Mouse (Mus musculus) limb, embryonic 10.5 days (tissue): ENCODE measurements around the gene Sncg. TPM values are rescaled to one million over a fixed set of nuclear protein-coding genes. Genes with fewer than 3 reads are reported as not detected.
"Not testable (repeated sequence)": the region's sequence is repeated elsewhere in the genome, so short reads cannot be mapped to it uniquely, and the experiment has no call there.

Experiments
- DNase-seq: peaks from one replicate; pipeline ENCODE4 v3.0.0-alpha.2; 2017; ENCODE audit warnings: low spot score
- H3K27ac ChIP-seq: fragments of 300-500 bp; sonication (generic); 2 replicates; pipeline ENCODE4 v1.5.1; 2016; ENCODE audit warnings: mild to moderate bottlenecking
- H3K27me3 ChIP-seq: fragments of 300-500 bp; sonication (generic); 2 replicates; pipeline ENCODE4 v1.6.1; 2016; ENCODE audit warnings: low read depth, mild to moderate bottlenecking; ENCODE audit not compliant: poor library complexity, severe bottlenecking
- H3K36me3 ChIP-seq: fragments of 300-500 bp; sonication (generic); 2 replicates; pipeline ENCODE4 v1.6.1; 2016; ENCODE audit warnings: mild to moderate bottlenecking, moderate library complexity
- H3K4me1 ChIP-seq: fragments of 300-500 bp; sonication (generic); 2 replicates; pipeline ENCODE4 v1.6.1; 2016
- H3K4me3 ChIP-seq: fragments of 300-500 bp; sonication (generic); 2 replicates; pipeline ENCODE4 v1.5.1; 2016; ENCODE audit warnings: mild to moderate bottlenecking, moderate library complexity
- H3K9me3 ChIP-seq: fragments of 300-500 bp; sonication (generic); replicated peaks from 2 replicates; pipeline ENCODE4 v1.6.1; 2016; ENCODE audit warnings: mild to moderate bottlenecking
- WGBS: fragments of 180-500 bp; shearing (Covaris S2); methylation state at CpG from one replicate; pipeline ENCODE4 v1.1.7; 2016; 5-methylcytosine and 5-hydroxymethylcytosine counted together
- polyA plus RNA-seq: library from polyadenylated mRNA; unstranded; fragments of >200 nt; fragmentation: Nextera tagmentation; extraction: Ambion mirVana; gene quantifications from 2 replicates; pipeline ENCODE4 v1.2.1, GENCODE M21; 2016

The Sncg gene
- 2.0 and 3.8 TPM in 2 replicates for polyA plus RNA-seq

DNA sequence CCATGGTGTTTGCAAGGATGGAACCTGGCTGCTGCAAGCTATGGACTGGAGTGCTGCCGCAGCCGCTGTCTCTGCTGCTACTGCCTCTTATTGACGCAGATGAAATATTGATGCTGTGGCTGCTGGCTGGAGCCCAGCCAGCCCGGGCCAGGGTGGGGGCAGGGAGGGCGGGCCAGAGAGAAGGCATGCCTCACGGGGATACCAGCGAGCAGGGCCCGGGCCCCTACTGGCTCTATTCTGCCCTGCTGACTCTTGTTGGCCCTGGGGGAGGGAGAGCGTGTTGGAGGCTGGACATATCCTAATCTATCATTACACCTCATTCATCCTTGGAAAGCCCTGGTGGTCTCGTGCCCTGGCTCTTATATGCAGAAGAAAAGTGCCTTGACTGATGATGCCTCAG is at the start of gene Sncg:
TSS of gene Sncg (minus strand) at position 213 of the 400 bp plus-strand sequence.
- peaks cover 54% of the 10 kb centered on the region for H3K4me1 ChIP-seq
- peak within 1 kb of the TSS; percentile 85 for H3K27ac ChIP-seq
- H3K27me3 ChIP-seq = no peaks in the 10 kb centered on the region
- no peaks in the 10 kb centered on the region for H3K36me3 ChIP-seq
- no peaks in the 10 kb centered on the region for H3K9me3 ChIP-seq
- WGBS = 57% methylated on average over 10 of the region's 10 CpGs
- peak; percentile 43 for DNase-seq
- H3K4me3 ChIP-seq = peak within 1 kb of the TSS; percentile 21

DNA sequence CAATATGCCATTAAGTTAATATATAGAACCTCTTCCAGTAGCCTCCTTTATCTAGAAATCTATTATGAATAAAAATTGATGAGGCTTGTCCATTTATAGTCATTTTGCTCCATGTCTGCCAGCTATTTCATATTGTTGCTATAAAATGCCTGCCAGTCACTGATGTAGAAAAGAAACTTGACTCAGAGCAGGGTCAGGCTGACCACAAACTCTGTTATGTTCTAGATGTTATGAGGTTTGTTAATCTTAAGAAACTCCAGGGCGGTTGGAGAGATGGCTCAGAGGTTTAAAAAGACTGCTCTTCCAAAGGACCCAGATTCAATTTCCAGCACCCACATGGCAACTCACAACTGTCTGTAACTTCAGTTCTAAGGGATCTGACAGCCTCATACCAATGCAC is 46.5 kb upstream of the Sncg start:
- Histone ChIP-seq H3K4me3 (no peak overlapping the region), H3K36me3 (peaks cover 92% of the 10 kb centered on the region), H3K27me3 (no peaks in the 10 kb centered on the region), H3K9me3 (no peaks in the 10 kb centered on the region), H3K4me1 (no peaks in the 10 kb centered on the region), H3K27ac (no peak overlapping the region)
- DNase-seq = no peak
- 93% methylated on average over 1 of the region's 1 CpGs for WGBS

DNA sequence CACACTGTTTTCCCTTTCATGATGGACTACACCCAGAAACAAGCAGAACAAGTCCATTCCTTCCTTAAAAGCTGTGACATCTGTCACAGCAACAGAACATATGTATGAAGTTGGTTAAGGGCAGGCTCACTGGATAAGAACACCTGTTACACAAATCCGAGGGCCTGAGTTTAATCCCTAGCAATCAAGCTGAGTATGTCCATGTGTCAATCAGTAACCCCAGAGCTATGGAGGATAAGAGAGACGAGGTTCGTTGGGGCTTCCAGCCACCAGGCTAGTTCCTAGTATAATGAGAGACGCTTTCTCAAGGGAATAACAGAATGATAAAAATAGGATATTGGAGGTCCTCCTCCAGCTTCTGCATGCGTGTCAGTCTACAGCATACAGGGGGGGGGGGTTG is 42.9 kb upstream of the Sncg start:
- H3K4me3 ChIP-seq = no peak overlapping the region
- no peaks in the 10 kb centered on the region for H3K9me3 ChIP-seq
- H3K27me3 ChIP-seq = no peaks in the 10 kb centered on the region
- no peak for DNase-seq
- H3K36me3 ChIP-seq = peaks cover 92% of the 10 kb centered on the region
- no peak overlapping the region for H3K27ac ChIP-seq
- WGBS = 92% methylated on average over 5 of the region's 5 CpGs
- no peaks in the 10 kb centered on the region for H3K4me1 ChIP-seq

DNA sequence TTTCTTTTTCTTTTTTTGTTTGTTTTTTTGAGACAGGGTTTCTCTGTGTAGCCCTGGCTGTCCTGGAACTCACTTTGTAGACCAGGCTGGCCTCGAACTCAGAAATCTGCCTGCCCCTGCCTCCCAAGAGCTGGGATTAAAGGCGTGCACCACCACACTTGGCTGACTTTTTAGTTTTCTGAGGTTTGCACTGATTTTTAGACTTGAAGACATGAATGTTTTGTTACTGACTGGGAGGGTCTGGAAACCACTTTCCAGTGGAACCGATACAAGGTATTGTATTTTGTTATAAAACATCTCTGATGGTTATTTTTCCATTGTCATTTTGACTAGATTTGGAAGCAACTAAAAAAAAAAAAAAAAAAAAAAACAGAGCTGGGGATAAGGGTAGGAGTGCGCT is 42.4 kb upstream of the Sncg start:
- 95% methylated on average over 4 of the region's 4 CpGs for WGBS
- not testable (repeated sequence) for H3K27me3 ChIP-seq, DNase-seq, H3K9me3 ChIP-seq, H3K27ac ChIP-seq, H3K4me1 ChIP-seq, H3K4me3 ChIP-seq
- peaks cover 92% of the 10 kb centered on the region for H3K36me3 ChIP-seq

DNA sequence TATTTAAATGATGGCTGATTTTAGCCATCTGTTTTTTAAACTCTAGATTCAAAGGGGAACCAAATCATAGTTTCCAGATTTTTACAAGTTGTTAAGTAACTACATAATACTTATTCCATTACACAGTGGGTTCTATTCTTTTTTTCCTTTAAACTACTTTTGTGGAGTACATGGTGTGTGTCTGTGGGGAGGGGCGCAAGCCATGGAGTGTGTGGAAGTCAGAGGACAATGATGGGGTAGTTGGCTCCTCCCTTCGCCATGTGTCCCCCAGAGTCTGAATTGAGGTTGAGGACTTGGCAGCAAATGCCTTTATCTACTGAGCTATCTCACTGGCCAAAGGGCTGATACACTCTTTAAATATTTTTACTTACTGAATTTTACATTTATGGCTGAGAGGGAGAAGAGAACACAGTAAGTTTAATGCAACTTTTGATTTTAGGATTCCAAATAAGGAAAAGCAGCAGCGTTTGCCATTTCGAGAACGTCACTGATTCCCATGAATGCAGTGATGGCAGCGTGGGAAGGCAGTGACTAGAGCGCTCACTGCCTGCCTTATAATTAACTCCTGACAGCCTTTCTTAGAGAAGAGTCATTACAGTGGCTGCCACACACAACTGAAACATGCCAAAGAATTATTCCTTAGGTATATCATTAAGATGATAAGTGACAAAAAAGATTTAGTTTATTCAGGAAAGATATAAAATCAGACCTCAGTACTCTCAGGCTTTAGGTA is 37.7 kb upstream of the Sncg start:
- Histone ChIP-seq H3K27ac (no peak overlapping the region), H3K36me3 (peaks cover 93% of the 10 kb centered on the region), H3K27me3 (no peaks in the 10 kb centered on the region), H3K4me3 (no peak overlapping the region), H3K9me3 (no peaks in the 10 kb centered on the region), H3K4me1 (no peaks in the 10 kb centered on the region)
- WGBS = 92% methylated on average over 7 of the region's 7 CpGs
- DNase-seq = no peak

DNA sequence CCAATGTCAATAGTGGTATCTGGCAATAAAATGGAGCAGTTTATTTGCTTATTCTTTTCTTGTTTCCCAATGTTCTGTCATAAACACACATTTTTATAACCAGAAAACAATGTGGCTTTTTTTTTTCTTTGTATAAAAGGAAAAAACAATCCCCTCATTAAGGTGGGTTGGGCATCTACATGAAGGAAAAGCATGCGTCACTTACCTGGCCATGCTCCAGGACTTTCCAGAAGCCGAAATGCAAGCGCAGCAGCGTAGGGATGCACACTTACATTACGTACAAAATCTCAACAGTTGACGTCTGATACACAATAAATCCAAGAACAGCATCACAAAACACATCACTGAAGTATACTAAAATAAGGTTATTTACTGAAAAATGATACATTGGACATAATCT is 36.1 kb upstream of the Sncg start:
- DNase-seq = no peak
- 97% methylated on average over 6 of the region's 6 CpGs for WGBS
- Histone ChIP-seq H3K27ac (no peak overlapping the region), H3K9me3 (no peaks in the 10 kb centered on the region), H3K4me1 (no peaks in the 10 kb centered on the region), H3K36me3 (peaks cover 100% of the 10 kb centered on the region), H3K4me3 (no peak overlapping the region), H3K27me3 (no peaks in the 10 kb centered on the region)

DNA sequence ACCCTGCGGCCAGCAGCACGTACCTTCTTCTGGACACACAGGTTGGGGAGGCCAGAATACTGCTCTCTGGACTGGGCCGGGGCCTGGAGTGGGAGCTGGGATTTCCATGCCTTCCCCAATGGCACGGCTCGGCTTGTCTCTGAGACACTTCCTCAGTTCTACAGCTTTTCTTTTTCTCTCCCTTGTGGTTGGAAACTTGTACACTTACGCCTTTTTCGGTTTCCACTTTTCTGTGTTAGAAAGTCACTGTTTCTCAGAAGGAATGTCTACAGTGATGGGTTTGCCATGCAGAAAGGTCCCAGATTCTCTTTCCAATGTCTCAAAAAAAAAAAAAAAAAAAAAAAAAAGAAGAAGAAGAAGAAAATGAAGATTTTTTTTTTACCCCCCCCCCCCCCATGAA is 28.8 kb upstream of the Sncg start:
- Histone ChIP-seq H3K4me3 (no peak overlapping the region), H3K36me3 (peaks cover 93% of the 10 kb centered on the region), H3K9me3 (no peaks in the 10 kb centered on the region), H3K27ac (no peak overlapping the region), H3K27me3 (no peaks in the 10 kb centered on the region), H3K4me1 (no peaks in the 10 kb centered on the region)
- DNase-seq = no peak
- 96% methylated on average over 7 of the region's 7 CpGs for WGBS

DNA sequence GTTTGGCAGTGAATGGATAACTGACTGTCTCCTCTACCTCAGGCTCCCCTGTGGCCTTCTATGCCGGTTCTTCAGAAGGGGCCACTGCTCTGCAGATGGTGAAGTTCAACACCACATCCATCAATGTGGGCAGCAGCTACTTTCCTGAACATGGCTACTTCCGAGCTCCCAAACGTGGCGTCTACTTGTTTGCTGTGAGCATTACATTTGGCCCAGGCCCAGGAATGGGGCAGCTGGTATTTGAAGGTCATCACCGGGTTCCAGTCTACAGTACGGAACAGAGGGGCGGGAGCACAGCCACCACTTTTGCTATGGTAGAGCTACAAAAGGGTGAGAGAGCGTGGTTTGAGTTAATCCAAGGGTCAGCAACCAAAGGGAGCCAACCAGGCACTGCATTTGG is 28.3 kb upstream of the Sncg start:
- Histone ChIP-seq H3K9me3 (no peaks in the 10 kb centered on the region), H3K36me3 (peaks cover 93% of the 10 kb centered on the region), H3K27me3 (no peaks in the 10 kb centered on the region), H3K4me3 (no peak overlapping the region), H3K4me1 (no peaks in the 10 kb centered on the region), H3K27ac (no peak overlapping the region)
- WGBS = 85% methylated on average over 8 of the region's 8 CpGs
- DNase-seq = no peak

DNA sequence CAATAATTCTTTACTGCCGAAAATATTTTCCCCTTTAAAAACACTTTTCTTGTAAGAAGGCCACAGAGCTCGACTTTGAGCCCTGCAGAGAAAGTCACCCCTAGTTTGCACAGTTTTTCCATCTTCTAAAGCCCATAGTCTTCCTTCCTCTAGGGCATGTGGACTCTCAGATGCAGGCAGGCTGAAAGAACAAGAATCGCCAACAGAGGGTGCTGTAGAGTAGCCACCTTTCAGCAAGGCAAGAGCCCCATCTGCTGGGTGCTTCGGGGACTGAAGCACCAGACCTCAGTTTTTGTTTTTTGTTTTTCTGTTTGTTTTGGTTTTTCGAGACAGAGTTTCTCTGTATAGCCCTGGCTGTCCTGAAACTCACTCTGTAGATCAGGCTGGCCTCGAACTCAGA is 26.5 kb upstream of the Sncg start:
- peak; percentile 76 for DNase-seq
- Histone ChIP-seq H3K27ac (no peak overlapping the region), H3K27me3 (no peaks in the 10 kb centered on the region), H3K4me1 (no peaks in the 10 kb centered on the region), H3K4me3 (no peak overlapping the region), H3K9me3 (no peaks in the 10 kb centered on the region), H3K36me3 (peaks cover 81% of the 10 kb centered on the region)
- WGBS = 48% methylated on average over 6 of the region's 6 CpGs

DNA sequence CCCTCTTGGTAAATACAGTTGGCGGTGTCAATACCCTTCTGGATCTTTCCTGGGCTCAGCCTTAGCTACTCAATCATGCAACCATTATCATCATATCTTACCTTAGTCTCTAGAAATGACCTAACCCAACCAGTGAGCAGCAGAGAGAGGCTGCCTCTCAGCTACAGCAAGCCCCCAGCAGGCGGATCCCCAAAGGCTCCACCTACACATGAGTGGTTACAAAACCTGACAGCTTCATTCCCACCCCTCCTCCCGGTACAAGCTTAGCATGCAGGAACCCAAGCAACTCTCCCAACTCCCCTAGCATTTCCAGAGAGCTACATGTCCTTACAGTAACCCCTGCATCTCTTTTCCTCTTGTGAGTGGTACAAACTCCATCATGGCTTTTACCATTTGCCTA is 25.4 kb upstream of the Sncg start:
- 90% methylated on average over 3 of the region's 3 CpGs for WGBS
- Histone ChIP-seq H3K4me1 (no peaks in the 10 kb centered on the region), H3K9me3 (no peaks in the 10 kb centered on the region), H3K27ac (no peak overlapping the region), H3K27me3 (no peaks in the 10 kb centered on the region), H3K4me3 (no peak overlapping the region), H3K36me3 (peaks cover 70% of the 10 kb centered on the region)
- DNase-seq = no peak

DNA sequence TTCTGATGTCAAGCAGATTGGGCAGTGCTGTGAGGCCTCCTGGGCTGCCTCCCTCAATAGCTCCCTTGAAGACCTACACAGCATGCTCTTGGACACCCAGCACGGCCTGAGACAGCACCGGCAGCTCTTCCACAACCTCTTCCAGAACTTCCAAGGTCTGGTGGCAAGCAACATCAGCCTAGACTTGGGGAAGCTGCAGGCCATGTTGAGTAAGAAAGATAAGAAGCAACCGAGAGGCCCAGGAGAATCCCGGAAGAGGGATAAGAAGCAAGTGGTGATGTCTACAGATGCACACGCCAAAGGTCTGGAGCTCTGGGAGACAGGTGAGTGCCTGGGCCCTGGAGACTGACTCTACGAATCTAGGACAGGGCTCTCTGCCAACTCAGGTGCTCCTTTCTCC is 24.7 kb upstream of the Sncg start:
- no peak for DNase-seq
- Histone ChIP-seq H3K9me3 (no peaks in the 10 kb centered on the region), H3K4me3 (no peak overlapping the region), H3K4me1 (no peaks in the 10 kb centered on the region), H3K27ac (no peak overlapping the region), H3K36me3 (peaks cover 63% of the 10 kb centered on the region), H3K27me3 (no peaks in the 10 kb centered on the region)
- WGBS = 98% methylated on average over 6 of the region's 6 CpGs

DNA sequence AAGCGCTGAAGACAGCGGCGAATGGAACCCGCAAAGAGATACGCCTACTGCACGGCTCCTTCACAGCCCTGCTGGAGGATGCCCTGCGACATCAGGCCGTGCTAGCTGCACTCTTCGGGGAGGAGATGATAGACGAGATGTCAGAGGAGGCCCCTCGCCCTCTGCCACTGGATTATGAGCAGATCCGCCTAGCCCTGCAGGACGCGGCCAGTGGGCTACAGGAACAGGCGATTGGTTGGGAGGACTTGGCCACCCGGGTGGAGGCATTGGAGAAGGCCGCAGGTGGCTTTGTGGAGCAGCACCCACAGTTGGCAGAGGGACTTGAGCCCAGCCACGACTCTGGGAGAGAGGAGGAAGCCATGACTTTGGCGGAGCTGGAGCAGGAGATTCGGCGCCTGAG is 24.3 kb upstream of the Sncg start:
- H3K27me3 ChIP-seq = no peaks in the 10 kb centered on the region
- H3K36me3 ChIP-seq = peaks cover 59% of the 10 kb centered on the region
- H3K27ac ChIP-seq = no peak overlapping the region
- H3K4me3 ChIP-seq = no peak overlapping the region
- H3K4me1 ChIP-seq = no peaks in the 10 kb centered on the region
- H3K9me3 ChIP-seq = no peaks in the 10 kb centered on the region
- no peak for DNase-seq
- WGBS = 91% methylated on average over 21 of the region's 21 CpGs

DNA sequence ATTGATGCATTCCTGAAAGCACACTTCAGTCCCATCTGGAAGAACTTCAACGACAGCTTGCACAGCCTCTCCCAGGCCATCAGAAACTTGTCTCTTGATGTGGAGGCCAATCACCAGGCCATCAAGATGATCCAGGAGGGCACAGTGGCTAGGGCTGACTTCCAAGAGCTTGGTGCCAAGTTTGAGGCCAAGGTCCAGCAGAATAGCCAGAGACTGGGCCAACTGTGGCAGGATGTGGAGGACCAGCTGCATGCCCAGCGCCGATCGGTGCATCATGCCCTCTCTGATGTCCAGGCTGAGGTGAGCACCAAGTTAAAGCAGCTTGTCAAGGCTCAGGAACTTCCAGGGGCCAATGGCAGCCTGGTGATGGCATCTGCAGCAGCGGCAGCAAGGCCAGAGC is 23.3 kb upstream of the Sncg start:
- H3K27ac ChIP-seq = no peak overlapping the region

DNA sequence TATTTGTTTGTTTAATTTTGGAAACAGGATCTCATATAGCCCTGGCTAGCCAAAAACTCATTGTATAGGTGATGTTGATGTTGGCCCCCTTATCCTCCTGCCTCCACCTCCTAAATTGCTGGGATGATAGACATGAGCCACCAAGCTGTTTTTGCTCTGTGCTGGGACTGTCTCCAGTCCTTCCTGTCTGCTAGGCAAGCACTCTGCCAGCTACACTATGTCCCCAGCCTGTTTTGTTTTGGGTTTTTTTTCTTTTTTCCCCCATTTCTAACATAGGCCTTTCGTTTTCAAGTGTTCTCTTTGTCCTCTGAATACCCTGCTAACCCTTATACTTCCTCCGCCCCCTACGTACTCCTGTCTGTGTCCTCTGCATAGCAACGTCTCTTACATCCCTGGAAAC is 18.7 kb upstream of the Sncg start:
- DNase-seq = no peak
- Histone ChIP-seq H3K4me1 (no peaks in the 10 kb centered on the region), H3K9me3 (no peaks in the 10 kb centered on the region), H3K27me3 (no peaks in the 10 kb centered on the region), H3K27ac (no peak overlapping the region), H3K36me3 (peaks cover 10% of the 10 kb centered on the region), H3K4me3 (no peak overlapping the region)
- 84% methylated on average over 4 of the region's 4 CpGs for WGBS

More for the DNA sequence above, 23.3 kb upstream of the Sncg start:
- Histone ChIP-seq H3K27me3 (no peaks in the 10 kb centered on the region), H3K4me1 (no peaks in the 10 kb centered on the region), H3K4me3 (no peak overlapping the region), H3K36me3 (peaks cover 50% of the 10 kb centered on the region), H3K9me3 (no peaks in the 10 kb centered on the region)
- DNase-seq = no peak
- 96% methylated on average over 5 of the region's 5 CpGs for WGBS
